Mouse (Mus musculus): Measurements from ENCODE around the gene Fcgr3. TPM values are rescaled to one million over a fixed set of nuclear protein-coding genes. Genes with fewer than 3 reads are reported as not detected.
A peak's percentile ranks its signal among the peaks of the same experiment; 100 is the strongest.

Gene Fcgr3
- polyA plus RNA-seq, 1 experiment from 2014 or later, result 12.7 TPM

- no peak for ATAC-seq (ENCODE audit: low read depth)
- no peaks in the 10 kb centered on the region for H3K36me3 ChIP-seq (ENCODE audit: control insufficient read depth, insufficient read depth, low read length)
- WGBS, result 75% methylated on average over 3 of the region's 3 CpGs
These were observed 18.2 kb downstream of the Fcgr3 start for GRCm38 (mm10) chr1:171046501-171046900.

GRCm38 (mm10) chr1:171045079-171045465 is 19.7 kb downstream of the Fcgr3 start:
- peaks cover 3% of the 10 kb centered on the region; the same call in 1 of the 2 replicates for H3K9me3 ChIP-seq (ENCODE audit: control insufficient read depth, low read length)
- no peak for ATAC-seq (ENCODE audit: low read depth)
- H3K9ac ChIP-seq (ENCODE audit: low read length), result peak overlapping the region; percentile 5; the same call in 1 of the 2 replicates
- H3K4me3 ChIP-seq (ENCODE audit: low read length), result peak overlapping the region; percentile 83
- peak overlapping the region; percentile 62 for H3K4me2 ChIP-seq (ENCODE audit: low read depth, low read length)
- H3K36me3 ChIP-seq (ENCODE audit: control insufficient read depth, insufficient read depth, low read length), result no peaks in the 10 kb centered on the region
- H3K27ac ChIP-seq (ENCODE audit: low read length), result no peak overlapping the region
- H3K27me3 ChIP-seq (ENCODE audit: control insufficient read depth, insufficient read depth, low read depth, low read length), result no peaks in the 10 kb centered on the region
- WGBS, result 7% methylated on average over 14 of the region's 14 CpGs
- H3K4me1 ChIP-seq (replicated peaks; ENCODE audit: control insufficient read depth, insufficient read depth, low read length), result no peaks in the 10 kb centered on the region

More at GRCm38 (mm10) chr1:171046501-171046900, 18.2 kb downstream of the Fcgr3 start:
- Histone ChIP-seq H3K4me1 (replicated peaks; ENCODE audit: control insufficient read depth, insufficient read depth, low read length) (no peaks in the 10 kb centered on the region), H3K4me2 (ENCODE audit: low read depth, low read length) (no peak overlapping the region), H3K27me3 (ENCODE audit: control insufficient read depth, insufficient read depth, low read depth, low read length) (no peaks in the 10 kb centered on the region), H3K4me3 (ENCODE audit: low read length) (no peak overlapping the region), H3K9ac (ENCODE audit: low read length) (no peak overlapping the region), H3K9me3 (ENCODE audit: control insufficient read depth, low read length) (peaks cover 3% of the 10 kb centered on the region; the same call in 1 of the 2 replicates), H3K27ac (ENCODE audit: low read length) (no peak overlapping the region)

- H3K4me2 ChIP-seq (ENCODE audit: low read depth, low read length), result peak overlapping the region; percentile 62
- H3K9ac ChIP-seq (ENCODE audit: low read length), result peak overlapping the region; percentile 74
- H3K4me3 ChIP-seq (ENCODE audit: low read length), result peak overlapping the region; percentile 83
- H3K4me1 ChIP-seq (replicated peaks; ENCODE audit: control insufficient read depth, insufficient read depth, low read length), result no peaks in the 10 kb centered on the region
- H3K9me3 ChIP-seq (ENCODE audit: control insufficient read depth, low read length), result peaks cover 3% of the 10 kb centered on the region; the same call in 1 of the 2 replicates
- no peaks in the 10 kb centered on the region for H3K36me3 ChIP-seq (ENCODE audit: control insufficient read depth, insufficient read depth, low read length)
- H3K27ac ChIP-seq (ENCODE audit: low read length), result peak overlapping the region; percentile 93
- ATAC-seq (ENCODE audit: low read depth), result peak; percentile 95
- WGBS, result under 1% methylated on average over 33 of the region's 33 CpGs
- no peaks in the 10 kb centered on the region for H3K27me3 ChIP-seq (ENCODE audit: control insufficient read depth, insufficient read depth, low read depth, low read length)
These were observed 20.2 kb downstream of the Fcgr3 start for GRCm38 (mm10) chr1:171044365-171045078.

GRCm38 (mm10) chr1:171043594-171044153 is 21.1 kb downstream of the Fcgr3 start:
- peak overlapping the region; percentile 93 for H3K27ac ChIP-seq (ENCODE audit: low read length)
- peak overlapping the region; percentile 58 for H3K4me2 ChIP-seq (ENCODE audit: low read depth, low read length)
- no peaks in the 10 kb centered on the region for H3K4me1 ChIP-seq (replicated peaks; ENCODE audit: control insufficient read depth, insufficient read depth, low read length)
- H3K4me3 ChIP-seq (ENCODE audit: low read length), result peak overlapping the region; percentile 83
- H3K27me3 ChIP-seq (ENCODE audit: control insufficient read depth, insufficient read depth, low read depth, low read length), result no peaks in the 10 kb centered on the region
- H3K9ac ChIP-seq (ENCODE audit: low read length), result no peak overlapping the region; the same call in 1 of the 2 replicates
- H3K9me3 ChIP-seq (ENCODE audit: control insufficient read depth, low read length), result peaks cover 3% of the 10 kb centered on the region; the same call in 1 of the 2 replicates
- no peak for ATAC-seq (ENCODE audit: low read depth)
- H3K36me3 ChIP-seq (ENCODE audit: control insufficient read depth, insufficient read depth, low read length), result no peaks in the 10 kb centered on the region
- WGBS, result 70% methylated on average over 3 of the region's 3 CpGs

GRCm38 (mm10) chr1:171039880-171040279 is 24.9 kb downstream of the Fcgr3 start:
- H3K27ac ChIP-seq (ENCODE audit: low read length), result no peak overlapping the region
- H3K9ac ChIP-seq (ENCODE audit: low read length), result no peak overlapping the region
- no peak overlapping the region for H3K4me2 ChIP-seq (ENCODE audit: low read depth, low read length)
- 0 out of 2 replicates have a peak, but pooled peaks cover 4% of the 10 kb centered on the region for H3K4me1 ChIP-seq (replicated peaks; ENCODE audit: control insufficient read depth, insufficient read depth, low read length)
- H3K9me3 ChIP-seq (ENCODE audit: control insufficient read depth, low read length), result peaks cover 3% of the 10 kb centered on the region; the same call in 1 of the 2 replicates
- no peaks in the 10 kb centered on the region for H3K36me3 ChIP-seq (ENCODE audit: control insufficient read depth, insufficient read depth, low read length)
- no peaks in the 10 kb centered on the region; the same call in 1 of the 2 replicates for H3K27me3 ChIP-seq (ENCODE audit: control insufficient read depth, insufficient read depth, low read depth, low read length)
- H3K4me3 ChIP-seq (ENCODE audit: low read length), result no peak overlapping the region
- 64% methylated on average over 7 of the region's 7 CpGs for WGBS
- ATAC-seq (ENCODE audit: low read depth), result no peak

- Histone ChIP-seq H3K27ac (ENCODE audit: low read length) (no peak overlapping the region), H3K9ac (ENCODE audit: low read length) (no peak overlapping the region), H3K4me1 (replicated peaks; ENCODE audit: control insufficient read depth, insufficient read depth, low read length) (peaks cover 9% of the 10 kb centered on the region; the same call in 1 of the 2 replicates), H3K9me3 (ENCODE audit: control insufficient read depth, low read length) (peaks cover 3% of the 10 kb centered on the region; the same call in 1 of the 2 replicates), H3K36me3 (ENCODE audit: control insufficient read depth, insufficient read depth, low read length) (no peaks in the 10 kb centered on the region), H3K4me2 (ENCODE audit: low read depth, low read length) (no peak overlapping the region), H3K4me3 (ENCODE audit: low read length) (no peak overlapping the region), H3K27me3 (ENCODE audit: control insufficient read depth, insufficient read depth, low read depth, low read length) (no peaks in the 10 kb centered on the region; the same call in 1 of the 2 replicates)
- 69% methylated on average over 6 of the region's 6 CpGs for WGBS
- no peak for ATAC-seq (ENCODE audit: low read depth)
These were observed 25.6 kb downstream of the Fcgr3 start for GRCm38 (mm10) chr1:171039135-171039534.

GRCm38 (mm10) chr1:171037861-171038721 is 26.6 kb downstream of the Fcgr3 start:
- peak overlapping the region; percentile 79 for H3K4me3 ChIP-seq (ENCODE audit: low read length)
- H3K27ac ChIP-seq (ENCODE audit: low read length), result peak overlapping the region; percentile 85
- peak; percentile 88 for ATAC-seq (ENCODE audit: low read depth)
- peak overlapping the region; percentile 79 for H3K9ac ChIP-seq (ENCODE audit: low read length)
- H3K27me3 ChIP-seq (ENCODE audit: control insufficient read depth, insufficient read depth, low read depth, low read length), result no peaks in the 10 kb centered on the region; the same call in 1 of the 2 replicates
- under 1% methylated on average over 47 of the region's 47 CpGs for WGBS
- no peaks in the 10 kb centered on the region for H3K36me3 ChIP-seq (ENCODE audit: control insufficient read depth, insufficient read depth, low read length)
- H3K4me2 ChIP-seq (ENCODE audit: low read depth, low read length), result peak overlapping the region; percentile 55
- H3K4me1 ChIP-seq (replicated peaks; ENCODE audit: control insufficient read depth, insufficient read depth, low read length), result peaks cover 9% of the 10 kb centered on the region; the same call in 1 of the 2 replicates
- no peaks in the 10 kb centered on the region for H3K9me3 ChIP-seq (ENCODE audit: control insufficient read depth, low read length)

GRCm38 (mm10) chr1:171036550-171037324 is 28.0 kb downstream of the Fcgr3 start:
- peak; percentile 51; the same call in 1 of the 2 replicates for ATAC-seq (ENCODE audit: low read depth)
- peak overlapping the region; percentile 44 for H3K4me3 ChIP-seq (ENCODE audit: low read length)
- no peak overlapping the region; the same call in 1 of the 2 replicates for H3K9ac ChIP-seq (ENCODE audit: low read length)
- H3K4me1 ChIP-seq (replicated peaks; ENCODE audit: control insufficient read depth, insufficient read depth, low read length), result peaks cover 9% of the 10 kb centered on the region; the same call in 1 of the 2 replicates
- H3K27ac ChIP-seq (ENCODE audit: low read length), result no peak overlapping the region
- no peaks in the 10 kb centered on the region; the same call in 1 of the 2 replicates for H3K27me3 ChIP-seq (ENCODE audit: control insufficient read depth, insufficient read depth, low read depth, low read length)
- H3K9me3 ChIP-seq (ENCODE audit: control insufficient read depth, low read length), result no peaks in the 10 kb centered on the region
- peak overlapping the region; percentile 66 for H3K4me2 ChIP-seq (ENCODE audit: low read depth, low read length)
- H3K36me3 ChIP-seq (ENCODE audit: control insufficient read depth, insufficient read depth, low read length), result no peaks in the 10 kb centered on the region
- WGBS, result 4% methylated on average over 22 of the region's 22 CpGs

Measured in lung, embryonic 16.5 days (tissue).